Mouse (Mus musculus): ENCODE measurements around the gene Zbp1.

- no peak for TF ChIP-seq CTCF (IDR thresholded peaks at IDR 0.05; ENCODE audit: borderline replicate concordance, insufficient read depth, low read depth, low read length)
- no peak for TF ChIP-seq POLR2A (IDR thresholded peaks at IDR 0.05; ENCODE audit: borderline replicate concordance, insufficient read depth, low read length)
Measured at GRCm38 (mm10) chr2:173225906-173226305, 7.2 kb upstream of the Zbp1 start.

Data from cerebellum, adult 2 months (tissue).